Mouse (Mus musculus) neutrophil, adult 65 days (primary cell): Measurements from ENCODE around the gene Frem2. TPM values are rescaled to one million over a fixed set of nuclear protein-coding genes. Genes with fewer than 3 reads are reported as not detected.

ENCODE experiments used
- total RNA-seq: library from RNA; stranded (reverse); gene quantifications from 2 replicates; pipeline ENCODE4 v1.2.4, GENCODE M21; 2023

Frem2 gene
- total RNA-seq: not detected in 2 replicates

DNA sequence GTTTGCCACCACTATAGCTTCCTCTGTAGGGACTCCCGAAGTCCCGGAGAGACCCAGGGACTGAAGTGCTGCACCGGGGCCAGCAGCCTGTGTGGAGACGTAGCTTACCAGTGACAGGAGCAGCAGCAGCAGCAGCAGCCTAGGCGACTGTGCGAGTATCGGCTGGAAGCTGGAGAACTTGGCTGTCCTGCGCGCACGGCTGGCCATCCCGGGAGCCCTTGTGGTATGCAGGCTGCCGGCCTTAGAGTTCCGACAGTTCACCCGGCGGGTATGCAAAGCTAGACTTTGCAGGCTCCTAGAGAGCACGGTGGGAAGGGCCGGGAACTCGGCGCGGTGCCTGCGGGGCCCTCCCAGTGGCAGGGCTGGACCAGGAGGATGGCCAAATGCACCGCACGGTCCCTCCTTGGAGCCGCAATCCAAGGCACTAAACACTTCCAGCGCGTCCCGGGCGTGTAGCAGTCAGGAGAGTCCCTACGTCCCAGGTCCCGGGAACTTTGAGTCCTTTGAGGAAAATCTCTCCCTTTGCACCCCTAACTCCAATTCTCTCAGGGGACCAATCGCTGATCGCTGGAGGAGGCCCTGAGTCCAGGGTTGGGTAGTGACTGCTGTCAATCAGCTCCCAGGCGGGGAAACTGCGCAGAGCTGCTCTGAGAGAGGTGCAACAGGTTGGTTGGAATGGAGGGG is at the start of gene Frem2:
TSS of gene Frem2 (minus strand) at position 478 of the 684 bp plus-strand sequence.

GRCm38 (mm10) chr3:53488353-53488752 is 168.8 kb downstream of the Frem2 start, which contains the start of gene Stoml3:
Gene Stoml3 (plus strand): TSS chr3:53488653.

Other genes with a start within 250 kb of the Frem2 start
- gene Nhlrc3, start 194.0 kb downstream of the Frem2 start, total RNA-seq: 13.4 and 14.7 TPM in 2 replicates
- 27.5 and 39.6 TPM in 2 replicates for gene Proser1, start 193.7 kb downstream of the Frem2 start, total RNA-seq
- not detected in 2 replicates for gene Stoml3, start 168.7 kb downstream of the Frem2 start, total RNA-seq
- gene Gm10985, start 187.7 kb upstream of the Frem2 start, total RNA-seq: not detected in 2 replicates
- 51.8 and 58.0 TPM in 2 replicates for gene Ufm1, start 206.5 kb upstream of the Frem2 start, total RNA-seq